Mouse (Mus musculus): ENCODE results near the gene Spaca6.

Gene Spaca6

GRCm38 (mm10) chr17:17845187-17846027, 18.4 kb downstream of the Spaca6 start:
- peak; percentile 48 for DNase-seq

GRCm38 (mm10) chr17:17848988-17849387, 22.0 kb downstream of the Spaca6 start:
- DNase-seq: no peak

GRCm38 (mm10) chr17:17849906-17850712, 23.2 kb downstream of the Spaca6 start:
- no peak for DNase-seq

GRCm38 (mm10) chr17:17855064-17855838, 28.3 kb downstream of the Spaca6 start, which contains the start of gene Has1:
Has1 (minus strand) TSS chr17:17855205.
- DNase-seq: no peak

GRCm38 (mm10) chr17:17856612-17857011, 29.7 kb downstream of the Spaca6 start:
- no peak for DNase-seq

GRCm38 (mm10) chr17:17857446-17857845, 30.5 kb downstream of the Spaca6 start:
- no peak for DNase-seq

GRCm38 (mm10) chr17:17860110-17860509, 33.2 kb downstream of the Spaca6 start:
- no peak for DNase-seq

GRCm38 (mm10) chr17:17862360-17862759, 35.4 kb downstream of the Spaca6 start:
- DNase-seq: peak; percentile 35

- no peak for DNase-seq
Measured at GRCm38 (mm10) chr17:17865168-17865567, 38.2 kb downstream of the Spaca6 start.

DNA sequence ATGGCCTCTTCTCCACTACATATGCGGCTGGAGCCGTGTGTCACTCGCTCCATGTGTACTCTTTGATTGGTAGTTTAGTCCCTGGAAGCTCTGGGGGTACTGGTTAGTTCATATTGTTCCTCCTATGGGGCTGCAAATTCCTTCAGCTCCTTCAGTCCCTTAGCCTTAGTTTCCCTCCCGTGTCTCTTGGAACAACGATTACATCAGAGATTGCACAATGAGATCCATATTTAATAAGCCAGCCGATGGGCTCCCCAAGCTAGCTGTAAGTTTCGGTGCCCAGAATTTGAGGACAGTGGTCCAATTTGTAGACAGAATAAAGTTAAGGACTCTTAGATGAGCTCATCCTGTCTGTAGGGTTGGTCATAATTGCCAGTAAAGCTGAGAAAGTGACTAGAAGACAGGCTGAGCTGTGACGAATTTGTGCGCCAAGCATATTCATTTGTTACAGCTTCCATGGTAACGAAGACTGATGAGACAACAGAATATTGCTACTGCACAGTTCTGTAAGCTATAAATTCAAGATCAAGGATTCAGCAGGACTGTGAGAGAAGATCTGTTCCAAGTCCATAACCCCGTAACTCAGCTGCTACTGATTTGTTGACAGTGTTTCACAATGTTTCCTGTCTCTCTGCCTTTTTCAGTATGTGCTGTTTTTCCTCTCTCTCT, 40.0 kb downstream of the Spaca6 start:
- peak; percentile 40 for DNase-seq

DNA sequence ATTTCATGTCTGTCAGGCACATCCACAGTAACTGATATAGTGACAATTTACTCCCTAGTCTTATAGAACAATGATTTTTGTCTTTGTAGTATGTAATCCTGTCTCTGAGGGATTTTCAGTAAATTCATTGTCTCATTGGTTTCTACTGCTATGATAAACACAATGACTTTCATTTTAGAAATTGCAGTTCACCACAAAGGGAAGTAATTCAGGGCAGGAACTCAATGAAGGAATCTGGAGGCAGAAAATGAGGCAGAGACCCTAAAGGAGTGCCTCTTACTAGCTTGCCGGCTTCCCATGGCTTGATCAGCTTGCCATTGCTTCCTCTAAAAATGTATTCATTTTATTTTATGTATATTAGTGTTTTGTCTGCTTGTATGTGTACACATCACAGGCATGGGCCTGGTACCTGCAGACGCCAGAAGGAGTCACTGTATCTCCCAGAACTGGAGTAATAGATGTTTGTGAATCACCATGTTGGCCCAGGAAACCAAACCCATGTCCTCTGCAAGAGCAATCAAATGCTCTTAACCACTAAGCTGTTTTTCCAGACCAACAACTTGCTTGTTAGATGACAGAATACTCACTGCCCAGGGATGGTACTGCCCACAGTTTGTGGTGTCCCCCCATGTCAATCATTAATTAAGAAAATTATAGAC, 44.1 kb downstream of the Spaca6 start:
- DNase-seq: no peak

GRCm38 (mm10) chr17:17871697-17872096, 44.7 kb downstream of the Spaca6 start:
- no peak for DNase-seq

DNA sequence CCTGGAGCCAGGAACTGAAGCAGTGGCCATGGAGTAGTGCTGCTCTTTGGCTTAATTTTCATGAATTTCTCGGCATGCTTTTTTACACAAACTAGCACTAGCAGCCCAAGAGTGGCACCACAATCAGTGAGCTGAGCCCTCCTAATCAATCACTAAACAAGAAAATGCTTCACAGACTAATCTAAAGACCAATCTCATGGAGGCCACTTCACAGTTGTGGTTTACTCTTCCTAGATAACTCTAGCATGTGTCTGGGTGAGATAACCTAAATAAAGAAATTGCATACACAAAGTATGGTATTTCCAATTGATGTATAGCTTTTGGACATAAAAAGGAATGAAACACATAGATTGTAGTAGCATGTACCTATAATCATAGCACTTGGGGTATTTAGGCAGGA, 52.4 kb downstream of the Spaca6 start:
- DNase-seq: no peak

DNA sequence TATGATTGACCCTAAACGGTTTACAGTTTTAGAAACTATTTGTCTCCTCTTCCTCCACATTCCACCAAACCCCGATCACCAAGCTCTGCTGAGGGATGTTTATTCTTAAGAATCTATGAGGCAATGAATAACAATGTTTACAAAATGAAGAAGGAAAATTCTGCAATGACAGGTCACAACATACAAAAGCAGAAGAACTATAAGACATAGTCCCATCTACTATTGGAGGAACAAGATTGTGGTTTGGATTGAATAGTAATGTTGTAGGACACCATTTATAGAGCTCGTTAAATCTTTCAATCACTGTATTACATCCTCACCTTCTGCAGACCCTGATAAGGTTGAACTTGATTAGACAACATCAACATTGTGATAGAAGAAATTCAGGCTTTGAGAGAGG, 55.7 kb downstream of the Spaca6 start:
- DNase-seq: no peak

DNA sequence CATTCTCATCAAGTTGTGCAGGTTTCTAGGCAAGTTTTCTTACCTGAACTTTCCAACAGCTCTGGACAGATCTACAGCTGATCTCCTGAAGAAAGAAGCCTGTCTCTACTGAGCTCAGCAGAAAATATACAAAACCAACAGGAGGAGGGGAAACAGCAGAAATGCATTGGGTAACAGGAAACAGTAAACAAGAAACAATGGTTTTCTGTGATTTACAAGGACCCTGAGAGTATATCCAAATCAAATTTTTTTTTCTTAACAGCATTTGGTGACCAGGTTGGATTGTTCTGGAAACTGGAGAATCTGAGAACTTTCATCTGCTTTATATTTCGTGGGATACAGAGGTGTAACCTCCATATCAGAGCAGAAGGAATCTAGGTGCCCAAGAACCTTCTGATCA, 56.9 kb downstream of the Spaca6 start, which contains the start of gene Fpr1:
Gene Fpr1 (minus strand): TSS at position 101 of the 400 bp plus-strand sequence.
- DNase-seq: no peak

- no peak for DNase-seq
Measured at GRCm38 (mm10) chr17:17887774-17888248, 60.9 kb downstream of the Spaca6 start, which contains the start of the genes Fpr2 and Fpr3. Fpr2 (plus strand) TSS chr17:17887824. Fpr3 (plus strand) TSS chr17:17887852.

DNA sequence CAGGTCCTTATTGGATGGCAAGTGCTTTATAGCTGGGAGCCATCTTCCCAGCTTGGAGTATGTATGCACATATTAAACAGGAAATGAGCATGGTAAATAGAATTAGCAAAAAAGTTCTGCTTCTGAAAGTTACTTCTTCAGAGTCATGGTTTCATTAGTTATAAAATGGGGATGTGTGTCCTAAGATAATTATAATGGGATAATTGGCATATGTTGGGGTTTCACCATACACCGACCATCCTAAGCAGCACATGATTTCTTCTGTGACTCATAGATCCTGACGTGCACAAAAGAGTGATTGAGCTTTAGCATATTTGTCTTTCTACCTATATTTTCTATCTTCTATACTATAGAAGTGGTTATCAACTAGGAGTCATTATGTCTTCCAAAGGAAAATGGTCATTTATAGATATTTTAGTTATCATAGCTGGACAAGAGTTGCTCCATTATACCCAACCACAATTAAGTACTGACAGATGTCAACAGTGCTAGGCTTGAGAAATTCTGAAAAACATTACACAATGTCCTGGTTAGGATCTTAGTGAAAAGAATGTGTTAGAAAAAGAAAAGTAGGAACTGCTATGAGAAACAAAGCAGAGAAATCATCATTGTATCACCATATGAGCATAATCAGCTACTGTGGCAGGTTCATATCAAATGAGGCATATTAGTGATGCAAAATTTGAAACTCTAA, 62.9 kb downstream of the Spaca6 start:
- no peak for DNase-seq
